Mouse (Mus musculus) hindbrain, embryonic 11.5 days (tissue): ENCODE data around the gene Gpnmb. TPM values are rescaled to one million over a fixed set of nuclear protein-coding genes. Genes with fewer than 3 reads are reported as not detected.

Experiments used
- ATAC-seq: fragments of 200-750 bp; cut with Nextera tagmentation; 2 replicates; pipeline ENCODE4 v1.8.0; 2017; ENCODE audit warnings: mild to moderate bottlenecking, moderate TSS enrichment, moderate library complexity; ENCODE audit not compliant: low FRiP score
- DNase-seq: peaks from one replicate; pipeline ENCODE4 v3.0.0-alpha.2; 2015; ENCODE audit warnings: low spot score
- H3K27ac ChIP-seq: fragments of 300-500 bp; sonication (generic); 2 replicates; pipeline ENCODE4 v1.5.1; 2014; ENCODE audit warnings: mild to moderate bottlenecking, low read depth, low read length
- H3K27me3 ChIP-seq: fragments of 300-500 bp; sonication (generic); 2 replicates; pipeline ENCODE4 v1.6.1; 2014; ENCODE audit warnings: mild to moderate bottlenecking, low read length, moderate library complexity, mixed read lengths; ENCODE audit not compliant: control insufficient read depth, insufficient read depth
- H3K36me3 ChIP-seq: fragments of 300-500 bp; sonication (generic); 2 replicates; pipeline ENCODE4 v1.6.1; 2014; ENCODE audit warnings: mild to moderate bottlenecking, low read length, moderate library complexity, mixed read lengths; ENCODE audit not compliant: control insufficient read depth, insufficient read depth
- H3K4me1 ChIP-seq: fragments of 300-500 bp; sonication (generic); replicated peaks from 2 replicates; pipeline ENCODE4 v1.6.1; 2014; ENCODE audit warnings: low read length, mixed read lengths; ENCODE audit not compliant: control insufficient read depth, insufficient read depth
- H3K4me2 ChIP-seq: fragments of 300-500 bp; sonication (generic); replicated peaks from 2 replicates; pipeline ENCODE4 v1.6.1; 2014; ENCODE audit warnings: mild to moderate bottlenecking, low read depth, low read length
- H3K4me3 ChIP-seq: fragments of 300-500 bp; sonication (generic); 2 replicates; pipeline ENCODE4 v1.5.1; 2014; ENCODE audit warnings: low read depth, low read length
- H3K9ac ChIP-seq: fragments of 300-500 bp; sonication (generic); 2 replicates; pipeline ENCODE4 v1.6.1; 2014; ENCODE audit warnings: low read depth, low read length
- H3K9me3 ChIP-seq: fragments of 300-500 bp; sonication (generic); 2 replicates; pipeline ENCODE4 v1.6.1; 2016; ENCODE audit warnings: low read length; ENCODE audit not compliant: control insufficient read depth
- WGBS: fragments of 180-500 bp; shearing (Covaris S2); extraction: QIAGEN DNeasy Blood & Tissue Kit; methylation state at CpG from one replicate; pipeline ENCODE4 v1.1.7; 2014; 5-methylcytosine and 5-hydroxymethylcytosine counted together
- polyA plus RNA-seq: library from polyadenylated mRNA; unstranded; fragments of >200 nt; fragmentation: Nextera tagmentation; extraction: Ambion mirVana; gene quantifications from 2 replicates; pipeline ENCODE4 v1.2.1, GENCODE M21; 2014

Gpnmb gene
- polyA plus RNA-seq, 1 experiment from 2014 or later = 0.76 TPM

DNA sequence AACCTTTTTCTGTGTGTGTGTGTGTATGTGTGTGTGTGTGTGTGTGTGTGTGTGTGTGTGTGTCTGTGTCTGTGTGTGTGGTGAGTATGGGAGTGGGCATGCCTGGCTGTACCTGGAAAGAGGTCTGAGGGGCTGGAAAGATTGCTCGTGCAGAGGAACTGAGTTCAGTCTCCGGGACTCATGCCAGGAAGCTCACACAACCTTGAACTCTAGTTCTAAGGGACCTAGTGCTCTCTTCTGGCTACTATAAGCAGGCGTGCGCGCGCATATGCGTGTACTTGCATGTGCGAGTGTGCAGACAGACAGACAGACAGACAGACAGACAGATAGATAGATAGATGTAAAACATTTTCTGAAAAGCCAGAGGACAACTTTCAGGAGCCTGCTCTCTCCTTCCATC, 79.9 kb downstream of the Gpnmb start:
- DNase-seq (no peak), ATAC-seq (no peak)
- WGBS = 95% methylated on average over 8 of the region's 8 CpGs

DNA sequence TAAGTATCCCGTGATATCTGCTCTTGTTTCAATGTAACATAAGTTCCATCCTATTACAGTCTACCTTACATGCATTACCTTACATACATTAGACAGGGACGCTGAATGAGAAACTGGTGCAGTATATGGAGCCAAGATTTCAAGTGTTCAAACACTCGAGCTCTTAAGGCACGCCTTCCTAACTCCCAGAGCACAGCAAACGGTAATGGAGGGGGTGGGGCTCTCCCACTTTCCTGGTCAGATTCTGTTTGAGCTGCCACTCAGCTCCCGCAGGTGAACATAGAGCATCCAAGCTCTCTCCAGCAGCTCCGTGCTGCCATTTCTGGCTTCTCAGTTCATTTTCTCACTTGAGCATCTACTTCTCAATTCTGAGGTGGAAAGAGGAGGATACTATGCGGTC, 82.1 kb downstream of the Gpnmb start:
- no peak for ATAC-seq
- no peak overlapping the region for H3K9ac ChIP-seq
- no peak overlapping the region for H3K27ac ChIP-seq
- no peaks in the 10 kb centered on the region for H3K4me1 ChIP-seq
- H3K4me3 ChIP-seq = no peak overlapping the region
- WGBS = 89% methylated on average over 8 of the region's 8 CpGs
- no peaks in the 10 kb centered on the region for H3K9me3 ChIP-seq
- no peak overlapping the region for H3K4me2 ChIP-seq
- H3K27me3 ChIP-seq = no peaks in the 10 kb centered on the region
- 0 out of 2 replicates have a peak, but pooled peaks cover 3% of the 10 kb centered on the region for H3K36me3 ChIP-seq
- no peak for DNase-seq

More for the DNA sequence above, 79.9 kb downstream of the Gpnmb start:
- Histone ChIP-seq H3K9ac (no peak overlapping the region), H3K9me3 (no peaks in the 10 kb centered on the region), H3K27me3 (no peaks in the 10 kb centered on the region), H3K4me2 (no peak overlapping the region), H3K27ac (no peak overlapping the region), H3K4me1 (no peaks in the 10 kb centered on the region), H3K4me3 (no peak overlapping the region), H3K36me3 (0 out of 2 replicates have a peak, but pooled peaks cover 3% of the 10 kb centered on the region)

DNA sequence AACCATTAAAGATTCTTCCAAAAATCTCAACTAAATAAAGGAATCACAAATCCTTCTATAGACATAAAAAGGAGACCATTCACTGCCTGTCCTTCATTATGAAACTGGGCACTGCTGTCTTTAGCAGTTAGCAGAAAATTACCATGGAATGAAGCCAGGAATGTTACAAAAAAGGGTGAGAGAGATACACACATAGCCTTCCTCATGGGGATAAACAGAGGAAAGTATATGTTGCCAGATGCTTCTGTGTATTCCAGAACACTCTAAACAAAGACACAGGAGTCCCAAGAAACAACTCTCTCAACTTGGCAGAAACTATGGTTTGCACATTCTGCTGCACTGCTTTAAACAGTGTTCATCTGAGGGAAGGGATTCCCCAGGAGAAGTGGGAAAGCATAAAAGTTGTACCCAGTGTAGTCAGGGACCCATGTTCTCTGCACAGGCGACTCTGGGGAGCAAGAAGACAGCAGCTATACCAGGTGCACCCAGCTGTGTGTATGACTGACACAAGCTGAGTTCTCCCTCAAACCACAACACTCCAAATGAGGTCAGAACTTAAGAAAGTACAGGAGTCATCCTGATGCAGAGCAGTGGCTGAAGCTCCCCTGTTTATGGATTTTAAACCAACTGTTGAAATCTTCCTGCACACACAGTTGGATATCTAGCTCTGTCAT, 83.3 kb downstream of the Gpnmb start:
- Histone ChIP-seq H3K4me1 (no peaks in the 10 kb centered on the region), H3K9ac (no peak overlapping the region), H3K4me3 (no peak overlapping the region), H3K27me3 (no peaks in the 10 kb centered on the region), H3K9me3 (no peaks in the 10 kb centered on the region), H3K36me3 (0 out of 2 replicates have a peak, but pooled peaks cover 3% of the 10 kb centered on the region), H3K4me2 (no peak overlapping the region), H3K27ac (no peak overlapping the region)
- DNase-seq = no peak
- ATAC-seq = no peak
- WGBS = 100% methylated on average over 1 of the region's 1 CpGs

DNA sequence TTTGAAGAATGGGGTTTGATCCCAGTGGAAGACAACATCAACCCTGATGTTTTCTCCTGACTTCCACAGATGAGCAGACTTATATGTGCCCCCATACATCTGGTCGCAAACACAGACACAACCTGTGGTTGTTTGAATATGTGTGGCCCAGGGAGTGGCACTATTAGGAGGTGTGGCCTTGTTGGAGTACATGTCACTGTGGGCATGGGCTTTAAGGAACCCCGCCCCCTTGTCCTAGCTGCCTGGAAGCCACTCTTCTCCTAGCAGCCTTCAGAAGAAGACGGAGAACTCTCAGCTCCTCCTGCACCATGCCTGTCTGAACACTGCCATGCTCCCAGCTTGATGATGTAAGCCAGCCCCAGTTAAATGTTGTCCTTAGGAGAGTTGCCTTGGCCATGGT, 84.0 kb downstream of the Gpnmb start:
- H3K27me3 ChIP-seq = no peaks in the 10 kb centered on the region
- no peak overlapping the region for H3K9ac ChIP-seq
- H3K4me2 ChIP-seq = no peak overlapping the region
- H3K9me3 ChIP-seq = no peaks in the 10 kb centered on the region
- no peaks in the 10 kb centered on the region for H3K36me3 ChIP-seq
- WGBS = 93% methylated on average over 3 of the region's 3 CpGs
- no peak overlapping the region for H3K4me3 ChIP-seq
- no peak overlapping the region for H3K27ac ChIP-seq
- no peaks in the 10 kb centered on the region for H3K4me1 ChIP-seq
- DNase-seq = no peak
- no peak for ATAC-seq

Other genes with a start within 250 kb of the Gpnmb start
- gene Tmem176a, start 195.6 kb upstream of the Gpnmb start, polyA plus RNA-seq = 25.7 and 26.0 TPM in 2 replicates
- gene Tmem176b, start 195.1 kb upstream of the Gpnmb start, polyA plus RNA-seq = 66.7 and 72.5 TPM in 2 replicates
- not detected in 2 replicates for gene Aoc1, start 163.7 kb upstream of the Gpnmb start, polyA plus RNA-seq
- not detected in 2 replicates for gene 1600015I10Rik, start 106.7 kb upstream of the Gpnmb start, polyA plus RNA-seq
- not detected in 2 replicates for gene Doxl2, start 61.6 kb upstream of the Gpnmb start, polyA plus RNA-seq
- gene Svs1, start 49.7 kb upstream of the Gpnmb start, polyA plus RNA-seq = not detected in 2 replicates
- 56.2 and 57.9 TPM in 2 replicates for gene Malsu1, start 37.2 kb downstream of the Gpnmb start, polyA plus RNA-seq
- gene Igf2bp3, start 178.4 kb downstream of the Gpnmb start, polyA plus RNA-seq = 132 and 133 TPM in 2 replicates
- gene Tra2a, start 227.5 kb downstream of the Gpnmb start, polyA plus RNA-seq = 56.7 and 82.9 TPM in 2 replicates